Mouse (Mus musculus) CH12.LX (cell line): ENCODE measurements around the gene Dnm3. TPM values are rescaled to one million over a fixed set of nuclear protein-coding genes. Genes with fewer than 3 reads are reported as not detected.

Experiments
- DNase-seq: peaks from one replicate; pipeline ENCODE4 v3.0.0-alpha.2; 2013; ENCODE audit errors: extremely low read depth
- H3K27ac ChIP-seq: 2 replicates; pipeline ENCODE4 v1.5.1; 2012; ENCODE audit warnings: low read depth, mild to moderate bottlenecking, control low read depth, moderate library complexity; ENCODE audit not compliant: insufficient read depth
- H3K27me3 ChIP-seq: replicated peaks from 2 replicates; pipeline ENCODE3; 2012; ENCODE audit warnings: inconsistent platforms
- H3K36me3 ChIP-seq, 2 experiments: replicated peaks in 1 of 2; 2 replicates each; pipeline versions ENCODE3 to v1.6.1; 2012; ENCODE audit warnings: inconsistent platforms in 1 of 2, low read length in 1 of 2, mild to moderate bottlenecking in 1 of 2, mixed read lengths in 1 of 2, moderate library complexity in 1 of 2; ENCODE audit not compliant: control insufficient read depth in 1 of 2, insufficient read depth in 1 of 2
- H3K4me1 ChIP-seq, 2 experiments: 2 replicates each; pipeline ENCODE4 v1.6.1; 2012; ENCODE audit warnings: inconsistent platforms in 1 of 2, moderate library complexity in 1 of 2; ENCODE audit not compliant: insufficient read depth in 2 of 2, control insufficient read depth in 1 of 2
- H3K4me2 ChIP-seq: 2 replicates; pipeline ENCODE4 v1.6.1; 2012; ENCODE audit warnings: low read depth, mild to moderate bottlenecking, control low read depth; ENCODE audit not compliant: poor library complexity, insufficient read depth, severe bottlenecking
- H3K4me3 ChIP-seq, 3 experiments: fragments of 150-350 bp in 1 of 3; sonication (generic) in 1 of 3; replicated peaks in 1 of 3; 2 replicates each; pipeline versions ENCODE3 to v1.5.1; 2011 to 2012; ENCODE audit warnings: low read depth in 2 of 3, low read length in 2 of 3, mild to moderate bottlenecking in 2 of 3, moderate library complexity in 2 of 3, control low read depth in 1 of 3, improper control_type of control experiment in 1 of 3, inconsistent platforms in 1 of 3, mixed read lengths in 1 of 3; ENCODE audit not compliant: poor library complexity in 1 of 3
- H3K79me2 ChIP-seq: replicated peaks from 2 replicates; pipeline ENCODE4 v1.6.1; 2012; ENCODE audit warnings: mild to moderate bottlenecking, moderate library complexity; ENCODE audit not compliant: control insufficient read depth, poor library complexity, insufficient read depth, severe bottlenecking; ENCODE audit errors: extremely low read depth
- H3K9ac ChIP-seq: 2 replicates; pipeline ENCODE4 v1.6.1; 2012; ENCODE audit warnings: low read depth, mild to moderate bottlenecking, control low read depth, moderate library complexity; ENCODE audit not compliant: insufficient read depth
- H3K9me3 ChIP-seq: replicated peaks from 2 replicates; pipeline ENCODE3; 2012; ENCODE audit warnings: low read length, inconsistent platforms, mixed read lengths
- CHD1 ChIP-seq: IDR thresholded peaks from 2 replicates; pipeline ENCODE4 v1.6.1; 2012; ENCODE audit warnings: low read depth, low read length, improper control_type of control experiment, inconsistent platforms
- CTCF ChIP-seq, 2 experiments: IDR thresholded peaks in 1 of 2; conservative IDR thresholded peaks in 1 of 2; 2 replicates each; pipeline ENCODE4 v1.5.1; 2011 to 2012; ENCODE audit warnings: low read depth in 2 of 2, low read length in 2 of 2, improper control_type of control experiment in 1 of 2, inconsistent platforms in 1 of 2, mild to moderate bottlenecking in 1 of 2, moderate library complexity in 1 of 2
- E2F4 ChIP-seq: IDR thresholded peaks from 2 replicates; pipeline ENCODE4 v1.6.1; 2011; ENCODE audit warnings: low read depth, low read length, improper control_type of control experiment; ENCODE audit not compliant: insufficient replicate concordance
- ELF1 ChIP-seq: IDR thresholded peaks from 2 replicates; pipeline ENCODE4 v1.6.1; 2014; ENCODE audit warnings: low read depth, mild to moderate bottlenecking, inconsistent platforms, low read length, improper control_type of control experiment
- EP300 ChIP-seq: IDR thresholded peaks from 2 replicates; pipeline ENCODE4 v1.6.1; 2011; ENCODE audit warnings: low read length, improper control_type of control experiment
- GABPA ChIP-seq: IDR thresholded peaks from 2 replicates; pipeline ENCODE4 v1.6.1; 2012; ENCODE audit warnings: low read depth, low read length, improper control_type of control experiment, inconsistent platforms; ENCODE audit not compliant: insufficient replicate concordance
- JUN ChIP-seq: IDR thresholded peaks from 2 replicates; pipeline ENCODE4 v1.6.1; 2011; ENCODE audit warnings: low read depth, mild to moderate bottlenecking, low read length, improper control_type of control experiment, moderate library complexity; ENCODE audit not compliant: insufficient read depth
- KAT2A ChIP-seq: IDR thresholded peaks from 2 replicates; pipeline ENCODE4 v1.6.1; 2012; ENCODE audit warnings: low read length, improper control_type of control experiment, inconsistent platforms; ENCODE audit not compliant: insufficient replicate concordance
- MAFK ChIP-seq: IDR thresholded peaks from 2 replicates; pipeline ENCODE4 v1.6.1; 2011; ENCODE audit warnings: low read length, improper control_type of control experiment; ENCODE audit not compliant: insufficient replicate concordance
- MAZ ChIP-seq: IDR thresholded peaks from 2 replicates; pipeline ENCODE4 v1.6.1; 2012; ENCODE audit warnings: low read depth, mild to moderate bottlenecking, inconsistent platforms, low read length, improper control_type of control experiment, moderate library complexity
- MXI1 ChIP-seq: IDR thresholded peaks from 2 replicates; pipeline ENCODE4 v1.6.1; 2011; ENCODE audit warnings: mild to moderate bottlenecking, low read depth, low read length, improper control_type of control experiment
- MYC ChIP-seq: IDR thresholded peaks from 2 replicates; pipeline ENCODE4 v1.6.1; 2011; ENCODE audit warnings: low read depth, mild to moderate bottlenecking, improper control_type of control experiment, low read length
- NELFE ChIP-seq: IDR thresholded peaks from 2 replicates; pipeline ENCODE4 v1.6.1; 2011; ENCODE audit warnings: low read depth, low read length, improper control_type of control experiment
- NRF1 ChIP-seq: IDR thresholded peaks from 2 replicates; pipeline ENCODE4 v1.6.1; 2014; ENCODE audit warnings: low read depth, mild to moderate bottlenecking, inconsistent platforms, low read length, improper control_type of control experiment, moderate library complexity
- PAX5 ChIP-seq: IDR thresholded peaks from 2 replicates; pipeline ENCODE4 v1.6.1; 2012; ENCODE audit warnings: low read length, inconsistent platforms, mixed read lengths
- POLR2AphosphoS2 ChIP-seq: IDR thresholded peaks from 2 replicates; pipeline ENCODE4 v1.6.1; 2011; ENCODE audit warnings: low read depth, low read length, improper control_type of control experiment
- RCOR1 ChIP-seq: conservative IDR thresholded peaks from 2 replicates; pipeline ENCODE4 v1.6.1; 2012; ENCODE audit warnings: low read depth, mild to moderate bottlenecking, inconsistent platforms, low read length, improper control_type of control experiment
- SIN3A ChIP-seq: IDR thresholded peaks from 2 replicates; pipeline ENCODE4 v1.6.1; 2012; ENCODE audit warnings: low read length, improper control_type of control experiment, inconsistent platforms
- SMC3 ChIP-seq: IDR thresholded peaks from 2 replicates; pipeline ENCODE4 v1.6.1; 2011; ENCODE audit warnings: low read depth, low read length, improper control_type of control experiment
- TBP ChIP-seq: conservative IDR thresholded peaks from 2 replicates; pipeline ENCODE4 v1.6.1; 2011; ENCODE audit warnings: low read depth, low read length, improper control_type of control experiment
- TCF12 ChIP-seq: IDR thresholded peaks from 2 replicates; pipeline ENCODE4 v1.6.1; 2014; ENCODE audit warnings: low read depth, mild to moderate bottlenecking, inconsistent platforms, low read length, improper control_type of control experiment
- USF2 ChIP-seq: conservative IDR thresholded peaks from 2 replicates; pipeline ENCODE4 v1.6.1; 2011; ENCODE audit warnings: low read depth, low read length, improper control_type of control experiment
- ZC3H11A ChIP-seq: IDR thresholded peaks from 2 replicates; pipeline ENCODE4 v1.6.1; 2012; ENCODE audit warnings: low read depth, mild to moderate bottlenecking, inconsistent platforms, low read length, improper control_type of control experiment
- ZKSCAN1 ChIP-seq: IDR thresholded peaks from 2 replicates; pipeline ENCODE4 v1.6.1; 2012; ENCODE audit warnings: low read depth, inconsistent platforms, low read length, improper control_type of control experiment, borderline replicate concordance
- ZMIZ1 ChIP-seq: IDR thresholded peaks from 2 replicates; pipeline ENCODE4 v1.6.1; 2012; ENCODE audit warnings: low read depth, mild to moderate bottlenecking, inconsistent platforms, low read length, improper control_type of control experiment
- dilution Hi-C: fragments of 300-500 bp; cut with MboI; formaldehyde crosslinking; loops from 2 replicates; pipeline ENCODE4 v1.14.3; 2020; ENCODE audit warnings: low sequenced_read_pairs; ENCODE audit not compliant: extremely low pct_unique_long_range_greater_than_20kb, extremely low pct_ligation_motif_present
- in situ Hi-C: fragments of 300-500 bp; cut with MboI; formaldehyde crosslinking; loops from 3 replicates; pipeline ENCODE4 v1.14.3; 2019; ENCODE audit warnings: low sequenced_read_pairs, low pct_ligation_motif_present, low pct_unique_long_range_greater_than_20kb, mixed read lengths
- polyA plus RNA-seq: library from polyadenylated mRNA; unstranded; fragments of >175 nt; gene quantifications from 2 replicates; pipeline ENCODE4 v1.2.1, GENCODE M21; 2012; ENCODE audit warnings: low read depth; ENCODE audit not compliant: insufficient read length
- total RNA-seq, 2 experiments: library from RNA; depleted of rRNA; stranded (reverse); fragments of 300-350 nt in 1 of 2; fragments of >200 nt in 1 of 2; gene quantifications; 2 replicates each; pipeline ENCODE4 v1.2.3; 2012 to 2014

Dnm3 gene
- total and polyA plus RNA-seq, 3 experiments: 3.6 to 9.5 (median 6.9) TPM

DNA sequence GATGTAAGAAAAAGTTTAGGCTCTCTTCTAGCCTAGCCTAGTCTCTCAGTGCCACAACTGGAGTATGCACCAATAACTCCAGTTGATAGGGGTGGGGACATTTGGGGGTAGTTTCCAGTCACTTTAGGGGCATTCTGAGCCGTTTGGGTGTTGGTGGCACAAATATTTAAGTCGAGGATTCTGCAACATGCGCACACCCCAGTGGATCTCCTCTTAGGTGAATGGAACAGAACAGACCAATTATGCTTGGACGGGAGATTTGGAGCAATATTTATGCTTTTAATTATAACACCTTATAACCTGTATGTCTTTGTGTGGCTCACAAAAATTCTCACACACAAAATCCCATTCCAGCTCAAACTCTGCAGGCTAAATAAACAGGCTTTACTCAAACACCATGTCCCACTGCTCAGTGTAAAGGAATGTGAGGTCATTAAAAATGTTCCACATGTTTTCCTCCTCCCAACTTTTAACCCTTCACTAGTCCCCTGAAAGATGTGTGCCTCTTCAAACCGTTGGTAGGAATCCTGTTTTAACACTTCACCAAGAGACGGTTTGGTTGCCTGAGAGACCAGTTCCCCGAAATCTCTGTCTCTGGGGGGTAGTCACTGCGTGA is 462.5 kb downstream of the Dnm3 start:
- dilution Hi-C loops: no loop called here

DNA sequence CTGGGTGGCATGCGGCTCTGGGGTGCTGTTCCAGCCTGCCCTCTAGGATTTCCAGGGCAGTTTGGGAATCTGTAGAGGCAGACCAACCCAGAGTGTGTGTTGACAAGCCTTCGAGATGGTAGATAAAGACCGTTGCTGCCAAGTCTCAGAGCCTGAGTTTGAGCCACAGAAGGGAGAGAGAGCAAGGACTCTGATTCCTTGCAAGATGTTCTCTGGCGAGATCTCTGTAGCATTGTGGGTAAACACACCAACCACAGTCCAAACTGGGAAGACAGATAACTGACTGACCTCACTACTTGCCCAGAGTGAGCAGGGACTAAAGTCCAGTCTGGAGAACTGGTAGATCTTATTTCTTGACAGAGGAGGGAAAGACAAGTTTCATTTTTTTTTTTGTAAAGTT is 464.3 kb downstream of the Dnm3 start:
- Histone ChIP-seq H3K4me3 (no peak overlapping the region), H3K9ac (no peak overlapping the region), H3K36me3 (peaks cover 10 to 18% of the 10 kb centered on the region in 2 experiments), H3K4me2 (no peak overlapping the region), H3K9me3 (no peaks in the 10 kb centered on the region), H3K27me3 (no peaks in the 10 kb centered on the region), H3K4me1 (peaks cover 0 to 16% of the 10 kb centered on the region in 2 experiments; a peak in 2 of 4 replicates), H3K79me2 (no peaks in the 10 kb centered on the region), H3K27ac (no peak overlapping the region)
- TF ChIP-seq MYC: no peak
- TF ChIP-seq PAX5: no peak
- TF ChIP-seq MXI1: no peak
- no peak for TF ChIP-seq CTCF (conservative IDR thresholded peaks at IDR 0.05 in 1 of 2, IDR thresholded peaks at IDR 0.05 in 1 of 2; ENCODE audit: low read depth in 2 of 2, low read length in 2 of 2)
- no peak for TF ChIP-seq TBP
- TF ChIP-seq POLR2AphosphoS2: no peak
- no peak for TF ChIP-seq KAT2A
- no peak for TF ChIP-seq USF2
- TF ChIP-seq EP300: no peak
- no peak for TF ChIP-seq E2F4
- TF ChIP-seq JUN: no peak
- no peak for TF ChIP-seq NELFE
- no peak for TF ChIP-seq MAFK
- TF ChIP-seq TCF12: no peak
- TF ChIP-seq RCOR1: no peak
- no peak for TF ChIP-seq ZMIZ1
- no peak for TF ChIP-seq ZKSCAN1
- in situ Hi-C loops: no loop called here
- DNase-seq: no peak
- dilution Hi-C loops: no loop called here

More for the DNA sequence above, 462.5 kb downstream of the Dnm3 start:
- in situ Hi-C loops: no loop called here
- Histone ChIP-seq H3K4me2 (no peak overlapping the region), H3K27me3 (no peaks in the 10 kb centered on the region), H3K9me3 (no peaks in the 10 kb centered on the region), H3K9ac (no peak overlapping the region), H3K27ac (no peak overlapping the region), H3K4me3 (no peak overlapping the region), H3K79me2 (no peaks in the 10 kb centered on the region), H3K36me3 (peaks cover 10 to 16% of the 10 kb centered on the region in 2 experiments), H3K4me1 (peaks cover 0 to 16% of the 10 kb centered on the region in 2 experiments; a peak in 2 of 4 replicates)
- TF ChIP-seq SMC3 (no peak), MAFK (no peak), ELF1 (no peak), ZC3H11A (no peak), ZMIZ1 (no peak), SIN3A (no peak), TCF12 (no peak), CHD1 (no peak), MYC (no peak), NRF1 (no peak), PAX5 (no peak), GABPA (no peak), MAZ (no peak)
- no peak for DNase-seq
